Mouse (Mus musculus): ENCODE measurements at regions not wholly inside any gene's neighbourhood (a gene's known extent, or its start where the extent isn't known, plus 50 kb on each side); places are given as distances from the start of the nearest gene placed in this dataset.

GRCm38 (mm10) chr16:55142431-55143173 is 155.2 kb downstream of the Zpld1 start:
- Histone ChIP-seq H3K4me1 (ENCODE audit: control insufficient read depth in 2 of 2, insufficient read depth in 2 of 2, low read length in 2 of 2, poor library complexity in 1 of 2) (no peaks in the 10 kb centered on the region), H3K9ac (ENCODE audit: insufficient read depth, low read depth, low read length, poor library complexity, severe bottlenecking) (no peak overlapping the region), H3K9me3 (ENCODE audit: control insufficient read depth, insufficient read depth, low read depth, low read length) (no peaks in the 10 kb centered on the region), H3K27ac (ENCODE audit: insufficient read depth, low read depth, low read length, poor library complexity, severe bottlenecking) (no peak overlapping the region), H3K36me3 (ENCODE audit: control insufficient read depth, insufficient read depth, low read length, poor library complexity, severe bottlenecking) (no peaks in the 10 kb centered on the region), H3K4me3 (ENCODE audit: insufficient read depth in 1 of 2, low read depth in 1 of 2, low read length in 2 of 2, poor library complexity in 1 of 2, severe bottlenecking in 1 of 2) (no peak overlapping the region)
- no peak for DNase-seq (ENCODE audit: low read depth, low spot score)
- no peak for TF ChIP-seq MAFK (IDR thresholded peaks at IDR 0.05; ENCODE audit: insufficient read depth, low read depth, low read length)
- TF ChIP-seq CHD2 (IDR thresholded peaks at IDR 0.05; ENCODE audit: low read depth, low read length): no peak
- TF ChIP-seq ZC3H11A (IDR thresholded peaks at IDR 0.05; ENCODE audit: borderline replicate concordance, low read depth, low read length): no peak
- no peak for TF ChIP-seq HCFC1 (IDR thresholded peaks at IDR 0.05; ENCODE audit: borderline replicate concordance, insufficient read depth, low read length)
- TF ChIP-seq ZNF384 (IDR thresholded peaks at IDR 0.05; ENCODE audit: low read depth, low read length): no peak
- in situ Hi-C loops (cut with MboI; ENCODE audit: low sequenced_read_pairs in 2 of 2, unreplicated experiment in 2 of 2): no loop called here

GRCm38 (mm10) chr16:55134961-55135360 is 162.8 kb downstream of the Zpld1 start:
- TF ChIP-seq ZNF384 (IDR thresholded peaks at IDR 0.05; ENCODE audit: low read depth, low read length): no peak
- no peak for TF ChIP-seq CHD2 (IDR thresholded peaks at IDR 0.05; ENCODE audit: low read depth, low read length)
- no peak for TF ChIP-seq HCFC1 (IDR thresholded peaks at IDR 0.05; ENCODE audit: borderline replicate concordance, insufficient read depth, low read length)
- no peak for TF ChIP-seq ZC3H11A (IDR thresholded peaks at IDR 0.05; ENCODE audit: borderline replicate concordance, low read depth, low read length)
- no peak for TF ChIP-seq MAFK (IDR thresholded peaks at IDR 0.05; ENCODE audit: insufficient read depth, low read depth, low read length)
- Histone ChIP-seq H3K27ac (ENCODE audit: insufficient read depth, low read depth, low read length, poor library complexity, severe bottlenecking) (no peak overlapping the region), H3K9ac (ENCODE audit: insufficient read depth, low read depth, low read length, poor library complexity, severe bottlenecking) (no peak overlapping the region), H3K4me3 (ENCODE audit: insufficient read depth in 1 of 2, low read depth in 1 of 2, low read length in 2 of 2, poor library complexity in 1 of 2, severe bottlenecking in 1 of 2) (no peak overlapping the region), H3K9me3 (ENCODE audit: control insufficient read depth, insufficient read depth, low read depth, low read length) (no peaks in the 10 kb centered on the region), H3K36me3 (ENCODE audit: control insufficient read depth, insufficient read depth, low read length, poor library complexity, severe bottlenecking) (no peaks in the 10 kb centered on the region), H3K4me1 (ENCODE audit: control insufficient read depth in 2 of 2, insufficient read depth in 2 of 2, low read length in 2 of 2, poor library complexity in 1 of 2) (no peaks in the 10 kb centered on the region)
- DNase-seq (ENCODE audit: low read depth, low spot score): no peak
- in situ Hi-C loops (cut with MboI; ENCODE audit: low sequenced_read_pairs in 2 of 2, unreplicated experiment in 2 of 2): no loop called here

GRCm38 (mm10) chr16:55097651-55098050 is 200.1 kb downstream of the Zpld1 start:
- H3K36me3 ChIP-seq (ENCODE audit: control insufficient read depth, insufficient read depth, low read length, poor library complexity, severe bottlenecking): no peaks in the 10 kb centered on the region
- in situ Hi-C loops (cut with MboI; ENCODE audit: low sequenced_read_pairs in 2 of 2, unreplicated experiment in 2 of 2): no loop called here
- no peak for DNase-seq (ENCODE audit: low read depth, low spot score)

DNA sequence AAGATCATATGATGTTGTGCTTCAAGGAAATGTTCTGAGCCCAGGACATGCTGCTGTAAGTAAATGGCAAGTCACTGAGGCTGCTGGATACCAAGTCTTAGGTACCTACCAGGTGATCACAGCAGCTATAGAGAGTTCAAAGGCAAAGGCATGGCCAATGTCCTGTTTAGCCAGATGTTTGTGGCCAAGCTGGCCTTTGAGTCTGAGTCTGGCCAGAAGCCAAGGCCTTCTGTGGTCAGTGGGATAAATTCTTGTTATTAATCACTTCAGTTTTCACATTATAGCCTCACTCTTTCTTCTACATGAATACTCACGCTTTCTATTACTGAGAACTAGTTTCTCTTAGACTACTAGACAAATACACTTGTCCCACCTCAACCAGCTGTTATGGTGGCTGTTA is 210.3 kb downstream of the Zpld1 start:
- no peak overlapping the region for H3K9ac ChIP-seq (ENCODE audit: insufficient read depth, low read depth, low read length, poor library complexity, severe bottlenecking)
- no peaks in the 10 kb centered on the region for H3K9me3 ChIP-seq (ENCODE audit: control insufficient read depth, insufficient read depth, low read depth, low read length)
- no peak for TF ChIP-seq HCFC1 (IDR thresholded peaks at IDR 0.05; ENCODE audit: borderline replicate concordance, insufficient read depth, low read length)
- no peak for TF ChIP-seq CHD2 (IDR thresholded peaks at IDR 0.05; ENCODE audit: low read depth, low read length)
- TF ChIP-seq ZC3H11A (IDR thresholded peaks at IDR 0.05; ENCODE audit: borderline replicate concordance, low read depth, low read length): no peak
- TF ChIP-seq MAFK (IDR thresholded peaks at IDR 0.05; ENCODE audit: insufficient read depth, low read depth, low read length): no peak
- TF ChIP-seq ZNF384 (IDR thresholded peaks at IDR 0.05; ENCODE audit: low read depth, low read length): no peak
- in situ Hi-C loops (cut with MboI; ENCODE audit: low sequenced_read_pairs in 2 of 2, unreplicated experiment in 2 of 2): no loop called here
- no peaks in the 10 kb centered on the region for H3K4me1 ChIP-seq (ENCODE audit: control insufficient read depth in 2 of 2, insufficient read depth in 2 of 2, low read length in 2 of 2, poor library complexity in 1 of 2)
- no peak for DNase-seq (ENCODE audit: low read depth, low spot score)
- H3K27ac ChIP-seq (ENCODE audit: insufficient read depth, low read depth, low read length, poor library complexity, severe bottlenecking): no peak overlapping the region
- no peaks in the 10 kb centered on the region for H3K36me3 ChIP-seq (ENCODE audit: control insufficient read depth, insufficient read depth, low read length, poor library complexity, severe bottlenecking)
- no peak overlapping the region for H3K4me3 ChIP-seq (ENCODE audit: insufficient read depth in 1 of 2, low read depth in 1 of 2, low read length in 2 of 2, poor library complexity in 1 of 2, severe bottlenecking in 1 of 2)

More at GRCm38 (mm10) chr16:55097651-55098050, 200.1 kb downstream of the Zpld1 start:
- TF ChIP-seq HCFC1 (IDR thresholded peaks at IDR 0.05; ENCODE audit: borderline replicate concordance, insufficient read depth, low read length) (no peak), MAFK (IDR thresholded peaks at IDR 0.05; ENCODE audit: insufficient read depth, low read depth, low read length) (no peak), CHD2 (IDR thresholded peaks at IDR 0.05; ENCODE audit: low read depth, low read length) (no peak), ZC3H11A (IDR thresholded peaks at IDR 0.05; ENCODE audit: borderline replicate concordance, low read depth, low read length) (no peak), ZNF384 (IDR thresholded peaks at IDR 0.05; ENCODE audit: low read depth, low read length) (no peak)
- Histone ChIP-seq H3K27ac (ENCODE audit: insufficient read depth, low read depth, low read length, poor library complexity, severe bottlenecking) (no peak overlapping the region), H3K9ac (ENCODE audit: insufficient read depth, low read depth, low read length, poor library complexity, severe bottlenecking) (no peak overlapping the region), H3K4me1 (ENCODE audit: control insufficient read depth in 2 of 2, insufficient read depth in 2 of 2, low read length in 2 of 2, poor library complexity in 1 of 2) (no peaks in the 10 kb centered on the region), H3K9me3 (ENCODE audit: control insufficient read depth, insufficient read depth, low read depth, low read length) (no peaks in the 10 kb centered on the region), H3K4me3 (ENCODE audit: insufficient read depth in 1 of 2, low read depth in 1 of 2, low read length in 2 of 2, poor library complexity in 1 of 2, severe bottlenecking in 1 of 2) (no peak overlapping the region)
